In the genomic region with DNA sequence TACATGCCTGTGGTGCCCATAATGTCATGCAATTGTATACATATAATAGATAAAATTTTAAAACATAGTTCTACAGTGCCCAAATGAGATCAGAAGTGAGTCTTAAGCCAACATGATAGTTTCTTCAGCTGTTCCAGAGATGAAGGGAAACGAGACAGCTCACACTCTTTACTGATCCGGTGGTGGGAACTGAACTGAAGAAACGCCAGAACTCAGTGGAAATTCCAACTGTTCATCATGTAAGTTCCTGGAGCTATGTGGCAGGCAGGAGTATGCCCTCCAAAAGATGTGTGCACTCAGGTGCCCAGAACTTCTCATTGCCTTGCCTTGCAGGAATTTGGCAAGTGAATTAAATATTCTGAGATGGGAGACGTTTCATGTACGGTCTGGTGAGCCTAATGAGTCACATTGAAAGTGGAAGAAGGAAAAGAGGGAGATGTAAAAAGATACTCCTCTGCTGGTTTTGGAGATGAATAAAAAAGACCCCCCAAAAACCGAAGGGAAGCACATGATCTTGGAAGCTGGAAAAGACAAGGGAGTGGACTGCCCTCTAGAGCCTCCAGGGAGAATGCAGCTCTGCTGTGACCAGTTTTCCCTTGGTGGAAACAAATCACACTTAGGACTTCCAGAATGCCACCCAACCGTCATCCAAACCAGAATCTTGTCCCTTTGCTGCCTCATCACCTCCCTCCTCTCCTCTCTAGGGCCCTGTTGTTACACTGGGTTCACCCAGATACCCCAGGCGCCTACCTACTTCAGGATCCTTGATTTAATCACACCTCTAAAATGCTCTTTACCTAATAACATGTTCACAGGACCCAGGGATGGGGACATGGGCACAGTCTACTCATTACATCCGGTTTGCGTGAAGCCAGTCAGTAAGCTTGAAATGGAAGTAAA, we compare ENCODE assay signal across 8 mouse cellular contexts. TPM values are rescaled to one million over a fixed set of nuclear protein-coding genes. Genes with fewer than 3 reads are reported as not detected.
DNase-seq lines count a peak whose midpoint lies in the region; ATAC-seq and TF ChIP-seq lines count a peak whose summit lies in the region.

No protein-coding gene starts in this region.

- no peak overlapping the region for H3K9ac ChIP-seq in midbrain, embryonic 13.5 days (replicated peaks)
- no peak overlapping the region for H3K9ac ChIP-seq in intestine, postnatal 0 days (ENCODE audit: low read depth, low read length)
- H3K9ac ChIP-seq in liver, embryonic 13.5 days = no peak overlapping the region

- peak; percentile 85 for TF ChIP-seq CTCF in intestine, postnatal 0 days (IDR thresholded peaks at IDR 0.05; ENCODE audit: low read depth)

- H3K27ac ChIP-seq in midbrain, embryonic 10.5 days (replicated peaks) = no peak overlapping the region; the same call in 1 of the 2 replicates
- H3K27ac ChIP-seq in midbrain, embryonic 13.5 days = no peak overlapping the region
- no peak overlapping the region for H3K27ac ChIP-seq in intestine, postnatal 0 days (ENCODE audit: low read depth, low read length)
- H3K27ac ChIP-seq in liver, embryonic 13.5 days = 0 out of 2 replicates have a peak overlapping the region, but pooled peaks have one; percentile 7

- H3K4me2 ChIP-seq in midbrain, embryonic 13.5 days (replicated peaks) = no peak overlapping the region
- H3K4me2 ChIP-seq in intestine, postnatal 0 days (replicated peaks; ENCODE audit: low read depth) = no peak overlapping the region; the same call in 1 of the 2 replicates
- H3K4me2 ChIP-seq in liver, embryonic 13.5 days = no peak overlapping the region

- H3K36me3 ChIP-seq in midbrain, embryonic 10.5 days = peaks cover 1% of the 10 kb centered on the region; the same call in 1 of the 2 replicates
- no peaks in the 10 kb centered on the region for H3K36me3 ChIP-seq in midbrain, embryonic 13.5 days
- H3K36me3 ChIP-seq in intestine, postnatal 0 days (ENCODE audit: control insufficient read depth, insufficient read depth) = no peaks in the 10 kb centered on the region
- H3K36me3 ChIP-seq in liver, embryonic 13.5 days = peaks cover 3% of the 10 kb centered on the region; the same call in 1 of the 2 replicates

- 50% methylated on average over 10 of the region's 10 CpGs for whole genome bisulfite sequencing in midbrain, embryonic 10.5 days
- WGBS in midbrain, embryonic 13.5 days = 51% methylated on average over 10 of the region's 10 CpGs
- 45% methylated on average over 10 of the region's 10 CpGs for WGBS in intestine, postnatal 0 days
- 40% methylated on average over 10 of the region's 10 CpGs for WGBS in liver, embryonic 13.5 days (ENCODE audit: insufficient replicate concordance)

- ATAC-seq in midbrain, embryonic 13.5 days = no peak
- no peak for ATAC-seq in intestine, postnatal 0 days
- ATAC-seq in liver, embryonic 13.5 days (ENCODE audit: low read depth) = no peak

- no peak overlapping the region for H3K4me3 ChIP-seq in midbrain, embryonic 10.5 days
- no peak overlapping the region for H3K4me3 ChIP-seq in midbrain, embryonic 13.5 days (replicated peaks)
- H3K4me3 ChIP-seq in intestine, postnatal 0 days (ENCODE audit: low read depth, low read length) = no peak overlapping the region
- no peak overlapping the region for H3K4me3 ChIP-seq in liver, embryonic 13.5 days (replicated peaks)

- H3K9me3 ChIP-seq in midbrain, embryonic 10.5 days (replicated peaks) = no peaks in the 10 kb centered on the region
- no peaks in the 10 kb centered on the region for H3K9me3 ChIP-seq in midbrain, embryonic 13.5 days
- no peaks in the 10 kb centered on the region for H3K9me3 ChIP-seq in intestine, postnatal 0 days (ENCODE audit: control insufficient read depth)
- no peaks in the 10 kb centered on the region for H3K9me3 ChIP-seq in liver, embryonic 13.5 days (replicated peaks)

- no peaks in the 10 kb centered on the region for H3K27me3 ChIP-seq in midbrain, embryonic 10.5 days (ENCODE audit: low read depth, poor library complexity, severe bottlenecking)
- H3K27me3 ChIP-seq in midbrain, embryonic 13.5 days = no peaks in the 10 kb centered on the region
- no peaks in the 10 kb centered on the region for H3K27me3 ChIP-seq in intestine, postnatal 0 days (replicated peaks; ENCODE audit: control insufficient read depth, insufficient read depth, low read length)
- no peaks in the 10 kb centered on the region for H3K27me3 ChIP-seq in liver, embryonic 13.5 days

- peak; percentile 54 for DNase-seq in midbrain, embryonic 10.5 days (ENCODE audit: low spot score)
- DNase-seq in ZHBTc4 (ENCODE audit: low read depth, low spot score) = peak; percentile 60
- peak; percentile 60 to 73 for DNase-seq in cerebellum, postnatal 36 days
- DNase-seq in liver, embryonic 13.5 days = peak; percentile 22
- peak; percentile 73 to 83 for DNase-seq in right cerebral cortex, postnatal 10 days (ENCODE audit: low spot score in 2 of 2)
- no peak for DNase-seq in neural tube, embryonic 10.5 days (ENCODE audit: extremely low spot score, low spot score)

- peaks cover 41% of the 10 kb centered on the region for H3K4me1 ChIP-seq in midbrain, embryonic 10.5 days
- H3K4me1 ChIP-seq in midbrain, embryonic 13.5 days (replicated peaks) = peaks cover 29% of the 10 kb centered on the region
- 0 out of 2 replicates have a peak, but pooled peaks cover 5% of the 10 kb centered on the region for H3K4me1 ChIP-seq in intestine, postnatal 0 days (replicated peaks; ENCODE audit: control insufficient read depth, insufficient read depth, low read length)
- H3K4me1 ChIP-seq in liver, embryonic 13.5 days (replicated peaks) = peaks cover 51% of the 10 kb centered on the region

RNA-seq across cellular contexts. Expression of a gene that starts 2.2 kb away (rescaled TPM):
- 4.7 and 6.5 TPM in 2 replicates for polyA plus RNA-seq in midbrain, embryonic 10.5 days (2016; fragmentation: Nextera tagmentation; extraction: Ambion mirVana)
- 7.1 and 11.2 TPM in 2 replicates for polyA plus RNA-seq in midbrain, embryonic 13.5 days (2015; fragmentation: Nextera tagmentation; extraction: Ambion mirVana)
- polyA plus RNA-seq in intestine, postnatal 0 days (2015; fragmentation: Nextera tagmentation; extraction: Ambion mirVana) = 2.7 and 5.8 TPM in 2 replicates
- polyA plus RNA-seq in liver, embryonic 13.5 days (2015; fragmentation: Nextera tagmentation; extraction: Ambion mirVana) = 5.6 and 6.9 TPM in 2 replicates

RNA-seq across cellular contexts. Expression of a gene that starts 3.3 kb away (rescaled TPM):
- 625 and 682 TPM in 2 replicates for polyA plus RNA-seq in midbrain, embryonic 10.5 days (2016; fragmentation: Nextera tagmentation; extraction: Ambion mirVana)
- 703 and 771 TPM in 2 replicates for polyA plus RNA-seq in midbrain, embryonic 13.5 days (2015; fragmentation: Nextera tagmentation; extraction: Ambion mirVana)
- polyA plus RNA-seq in intestine, postnatal 0 days (2015; fragmentation: Nextera tagmentation; extraction: Ambion mirVana) = 1,016 and 1,041 TPM in 2 replicates
- polyA plus RNA-seq in liver, embryonic 13.5 days (2015; fragmentation: Nextera tagmentation; extraction: Ambion mirVana) = 519 and 540 TPM in 2 replicates

RNA-seq across cellular contexts. Expression of a gene that starts 39.4 kb away (rescaled TPM):
- 68.6 and 72.1 TPM in 2 replicates for polyA plus RNA-seq in midbrain, embryonic 10.5 days (2016; fragmentation: Nextera tagmentation; extraction: Ambion mirVana)
- 19.6 and 21.4 TPM in 2 replicates for polyA plus RNA-seq in midbrain, embryonic 13.5 days (2015; fragmentation: Nextera tagmentation; extraction: Ambion mirVana)
- polyA plus RNA-seq in intestine, postnatal 0 days (2015; fragmentation: Nextera tagmentation; extraction: Ambion mirVana) = 6,664 and 6,785 TPM in 2 replicates
- 20.9 and 26.3 TPM in 2 replicates for polyA plus RNA-seq in liver, embryonic 13.5 days (2015; fragmentation: Nextera tagmentation; extraction: Ambion mirVana)

Comparison
In these comparisons a context has a peak if more than half of its experiments do, and no peak if none do; other contexts are left out.
1. RNA of a gene that starts 39.4 kb away (polyA plus RNA-seq): 6,664 to 6,785 TPM in intestine, postnatal 0 days; 68.6 to 72.1 TPM in midbrain, embryonic 10.5 days, 20.9 to 26.3 TPM in liver, embryonic 13.5 days and 19.6 to 21.4 TPM in midbrain, embryonic 13.5 days; every median in the first group is over 10 times any median in the second.